Mouse (Mus musculus) bone marrow macrophage, adult 2 months (primary cell): ENCODE results near the gene Golt1a.

Source experiments
- CTCF ChIP-seq: IDR thresholded peaks from 2 replicates; pipeline ENCODE4 v1.5.1; 2012; ENCODE audit warnings: low read depth, mild to moderate bottlenecking, low read length, moderate library complexity
- POLR2A ChIP-seq: IDR thresholded peaks from 2 replicates; pipeline ENCODE4 v1.6.1; 2012; ENCODE audit warnings: mild to moderate bottlenecking, low read depth, low read length, borderline replicate concordance

GRCm38 (mm10) chr1:133278539-133278938, 31.1 kb upstream of the Golt1a start:
- TF ChIP-seq CTCF (no peak), POLR2A (no peak)
